Mouse (Mus musculus): ENCODE data around the gene Pin1.

Gene Pin1

DNA sequence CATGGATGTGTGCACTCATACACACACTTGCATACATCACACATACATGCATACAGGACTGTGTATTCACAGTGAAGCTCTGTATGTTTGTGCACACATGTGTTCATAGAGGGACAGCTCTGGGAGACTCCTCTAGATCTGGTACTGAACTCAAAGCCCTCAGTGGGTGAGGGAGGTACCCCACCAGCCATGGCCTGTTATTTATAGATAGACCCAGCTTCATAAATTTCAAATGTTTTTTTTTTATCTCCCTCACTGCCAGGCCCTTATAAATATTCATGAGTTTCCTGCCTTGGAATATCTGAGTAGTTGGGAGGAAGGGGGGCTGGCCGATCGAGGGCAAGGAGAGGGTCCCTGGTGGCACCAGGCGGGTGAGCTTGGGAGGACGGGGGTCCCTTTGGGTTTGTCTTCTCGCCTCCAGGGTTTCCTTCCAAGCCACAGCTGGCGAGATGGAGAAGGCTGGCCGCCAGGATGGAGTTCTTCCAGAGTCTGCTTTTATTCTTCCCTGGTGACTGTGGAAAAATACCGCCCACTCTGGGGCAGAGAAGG lies 52.0 kb downstream of the Pin1 start:
- no peak for DNase-seq (ENCODE audit: low spot score)

GRCm38 (mm10) chr9:20705420-20705819 lies 53.5 kb downstream of the Pin1 start:
- DNase-seq (ENCODE audit: low spot score) = no peak

- no peak for DNase-seq (ENCODE audit: low spot score)
Observed at GRCm38 (mm10) chr9:20705981-20706380, 54.1 kb downstream of the Pin1 start.

- DNase-seq (ENCODE audit: low spot score) = no peak
Observed at GRCm38 (mm10) chr9:20710471-20710870, 58.6 kb downstream of the Pin1 start.

DNA sequence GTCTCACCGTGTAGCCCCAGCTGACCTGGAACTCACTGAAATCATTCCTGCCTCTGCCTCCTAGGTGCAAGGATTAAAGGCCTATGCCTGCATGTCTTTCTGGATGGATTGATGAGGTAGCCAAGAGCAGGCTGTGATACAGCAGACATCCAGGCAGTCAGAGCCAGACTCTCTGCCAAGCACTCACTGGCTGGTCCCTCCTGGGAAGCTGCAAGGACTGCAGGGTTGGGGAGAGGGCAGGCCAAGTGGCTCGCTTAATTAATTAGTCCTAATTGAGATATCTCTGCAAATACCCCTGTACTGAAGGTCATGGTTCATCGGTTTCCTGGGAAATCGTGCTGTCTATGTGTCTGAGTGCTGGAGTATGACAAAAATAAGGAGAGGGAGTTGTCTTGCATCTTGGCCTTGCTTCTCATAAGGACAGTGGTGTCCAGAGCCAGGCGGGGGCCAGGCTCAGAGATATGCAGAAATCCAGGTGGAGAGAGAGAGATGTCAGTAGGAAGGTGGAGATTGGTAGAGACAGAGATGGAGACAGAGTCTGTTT lies 61.1 kb downstream of the Pin1 start:
- DNase-seq (ENCODE audit: low spot score) = no peak

DNA sequence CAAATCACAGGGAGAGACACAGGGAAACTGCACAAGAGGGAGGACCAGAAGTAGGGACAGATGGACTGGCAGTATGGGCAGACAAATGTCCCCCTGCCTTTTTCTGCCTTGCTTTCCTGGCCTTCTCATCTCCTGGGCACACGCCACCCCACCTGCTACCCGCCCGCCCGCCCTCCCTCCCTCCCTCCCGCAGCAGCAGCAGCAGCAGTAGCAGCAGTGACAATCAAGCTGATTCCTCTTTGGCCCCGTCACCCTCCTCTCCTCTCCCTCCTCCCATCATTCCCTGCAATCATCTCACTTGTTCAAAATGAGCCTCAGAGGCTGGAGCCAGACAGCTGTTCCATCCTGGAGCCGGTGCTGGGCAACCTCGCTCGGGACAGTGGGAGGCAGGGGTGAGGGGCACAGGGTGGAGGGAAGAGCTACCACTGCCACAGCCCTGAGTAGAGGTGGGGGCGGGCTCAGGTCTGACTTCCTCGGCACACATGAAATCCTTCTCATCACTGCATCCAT lies 61.6 kb downstream of the Pin1 start:
- no peak for DNase-seq (ENCODE audit: low spot score)

GRCm38 (mm10) chr9:20715332-20715731 lies 63.4 kb downstream of the Pin1 start:
- DNase-seq (ENCODE audit: low spot score) = no peak
